Mouse (Mus musculus) adrenal gland, adult 18-20 months (tissue): Measurements from ENCODE around the gene Ripk3. TPM values are rescaled to one million over a fixed set of nuclear protein-coding genes. Genes with fewer than 3 reads are reported as not detected.

Experiments
- DNase-seq, 2 experiments: peaks; one replicate each; pipeline ENCODE4 v3.0.0; 2021 to 2022; ENCODE audit warnings: low spot score in 2 of 2
- long read RNA-seq, 2 experiments: library from polyadenylated mRNA; stranded (forward); transcript quantifications; one replicate each; pipeline ENCODE4 v2.0.0; 2021
- total RNA-seq, 2 experiments: library from RNA; stranded (reverse); gene quantifications; 1 replicate in 1 of 2; 2 replicates in 1 of 2; pipeline ENCODE4 v1.2.3; 2021

Gene Ripk3
- total RNA-seq, result 1 to 10 TPM; 3.6 to 4.5 TPM
- long read RNA-seq, experiment 1, partial matches to known transcripts, result 0 of 1 reads
- long read RNA-seq, experiment 1, other reads (novel, unspliced or antisense), result 0 of 1 reads
- long read RNA-seq, experiment 2, partial matches to known transcripts, result 2 of 3 reads
- long read RNA-seq, experiment 2, other reads (novel, unspliced or antisense), result 0 of 3 reads

GRCm38 (mm10) chr14:55788256-55789050, at the start of gene Ripk3:
Gene Ripk3 (minus strand): TSS chr14:55788865.
- DNase-seq, result no peak

- DNase-seq, result no peak
These were observed 49.6 kb upstream of the Ripk3 start for GRCm38 (mm10) chr14:55838312-55838711.

- DNase-seq, result no peak
These were observed 46.3 kb upstream of the Ripk3 start for GRCm38 (mm10) chr14:55834808-55835533.

GRCm38 (mm10) chr14:55833126-55833525, 44.5 kb upstream of the Ripk3 start:
- DNase-seq, result no peak

- peak in 1 of 2 experiments; percentile 11 for DNase-seq
These were observed 41.7 kb upstream of the Ripk3 start for GRCm38 (mm10) chr14:55830331-55830730.

GRCm38 (mm10) chr14:55829854-55830253, 41.2 kb upstream of the Ripk3 start:
- peak in 1 of 2 experiments; percentile 16 for DNase-seq

GRCm38 (mm10) chr14:55828716-55829263, 40.1 kb upstream of the Ripk3 start:
- DNase-seq, result peak in 1 of 2 experiments; percentile 16

- peak; percentile 3 to 23 for DNase-seq
These were observed 38.1 kb upstream of the Ripk3 start for GRCm38 (mm10) chr14:55826551-55827340.

GRCm38 (mm10) chr14:55826142-55826541, 37.5 kb upstream of the Ripk3 start:
- DNase-seq, result peak in 1 of 2 experiments; percentile 2

GRCm38 (mm10) chr14:55825216-55826051, 36.8 kb upstream of the Ripk3 start:
- peak; percentile 12 to 25 for DNase-seq

GRCm38 (mm10) chr14:55824481-55825215, 36.0 kb upstream of the Ripk3 start:
- DNase-seq, result peak; percentile 11 to 23

- peak; percentile 25 to 33 for DNase-seq
These were observed 35.4 kb upstream of the Ripk3 start for GRCm38 (mm10) chr14:55824001-55824480.

- DNase-seq, result peak; percentile 61 to 71
These were observed 34.5 kb upstream of the Ripk3 start, which contains the start of gene Nfatc4 for GRCm38 (mm10) chr14:55822991-55823762. Gene Nfatc4 (plus strand): TSS chr14:55823144.

GRCm38 (mm10) chr14:55822435-55822990, 33.8 kb upstream of the Ripk3 start:
- DNase-seq, result peak; percentile 65 to 75

GRCm38 (mm10) chr14:55820576-55820975, 31.9 kb upstream of the Ripk3 start:
- peak; percentile 1 to 14 for DNase-seq

- DNase-seq, result peak; percentile 0 to 10
These were observed 31.3 kb upstream of the Ripk3 start for GRCm38 (mm10) chr14:55819845-55820405.

- DNase-seq, result peak; percentile 59 to 67
These were observed 26.7 kb upstream of the Ripk3 start for GRCm38 (mm10) chr14:55815310-55815751.
